Mouse (Mus musculus) adrenal gland, postnatal 14 days (tissue): ENCODE results near the gene Pigs. TPM values are rescaled to one million over a fixed set of nuclear protein-coding genes. Genes with fewer than 3 reads are reported as not detected.

Experiments
- DNase-seq: peaks from one replicate; pipeline ENCODE4 v3.0.0; 2021; ENCODE audit warnings: mixed read lengths
- long read RNA-seq, 2 experiments: library from polyadenylated mRNA; stranded (forward); transcript quantifications; one replicate each; pipeline ENCODE4 v2.0.0; 2021
- total RNA-seq: library from RNA; stranded (reverse); gene quantifications from 2 replicates; pipeline ENCODE4 v1.2.3, GENCODE M21; 2021

Gene Pigs
- total RNA-seq = 43.0 and 47.6 TPM in 2 replicates
- long read RNA-seq, experiment 1, transcript Pigs-201 (12 exons, 2,501 nt) = major isoform, 128 of 158 reads
- long read RNA-seq, experiment 1, partial matches to known transcripts = 21 of 158 reads
- long read RNA-seq, experiment 1, other reads (novel, unspliced or antisense) = 9 of 158 reads
- long read RNA-seq, experiment 2, transcript Pigs-201 (12 exons, 2,501 nt) = major isoform, 70 of 91 reads
- long read RNA-seq, experiment 2, partial matches to known transcripts = 10 of 91 reads
- long read RNA-seq, experiment 2, other reads (novel, unspliced or antisense) = 11 of 91 reads

GRCm38 (mm10) chr11:78327634-78328511 lies at the start of gene Pigs:
Gene Pigs, plus strand, starts transcription at chr11:78328415.
- peak; percentile 98 for DNase-seq

DNA sequence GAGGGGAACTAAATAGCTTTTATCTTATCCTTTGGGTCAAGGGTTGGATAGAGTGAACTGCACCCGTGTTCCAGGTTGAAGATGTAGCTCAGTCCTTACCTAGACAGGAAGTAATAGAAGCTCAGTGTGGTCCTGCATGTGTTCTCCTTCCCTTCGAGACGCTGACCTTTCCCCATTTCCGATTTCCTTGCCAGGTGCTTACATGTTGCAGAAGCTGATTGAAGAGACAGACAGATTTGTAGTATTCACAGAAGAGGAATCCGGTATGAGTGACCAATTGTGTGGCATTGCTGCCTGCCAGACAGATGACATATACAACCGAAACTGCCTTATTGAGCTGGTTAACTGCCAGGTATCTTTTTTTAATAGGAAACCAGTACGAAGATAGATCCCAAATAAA lies 49.4 kb upstream of the Pigs start:
- no peak for DNase-seq

GRCm38 (mm10) chr11:78279586-78279985 lies 48.6 kb upstream of the Pigs start:
- DNase-seq = no peak

DNA sequence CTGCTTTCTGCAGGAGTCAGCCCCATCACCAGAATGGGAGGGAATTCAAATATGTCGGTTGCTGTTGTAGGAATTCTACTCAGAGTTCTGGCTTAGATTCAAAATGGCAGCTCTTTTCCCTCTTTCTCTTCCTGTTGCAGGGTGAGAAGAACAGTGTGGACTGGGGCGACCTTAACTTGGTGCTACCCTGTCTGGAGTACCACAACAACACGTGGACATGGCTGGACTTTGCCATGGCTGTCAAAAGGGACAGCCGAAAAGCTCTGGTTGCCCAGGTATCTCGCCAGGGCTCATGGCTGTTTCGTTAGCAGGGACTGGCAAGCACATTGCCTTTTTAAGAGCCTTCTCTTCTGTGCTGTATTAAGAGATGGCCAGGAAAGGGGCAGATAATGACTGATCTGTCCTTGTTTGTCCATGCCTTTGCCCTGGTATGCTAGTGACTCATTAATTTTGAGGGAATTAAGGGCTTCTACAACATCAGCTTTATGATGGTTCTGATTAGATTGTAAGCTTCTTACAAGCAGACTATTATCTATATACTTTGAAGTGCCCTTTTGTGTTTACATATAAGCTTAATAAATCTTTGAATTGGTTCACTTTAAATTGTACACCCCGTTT lies 39.0 kb upstream of the Pigs start:
- DNase-seq = no peak

DNA sequence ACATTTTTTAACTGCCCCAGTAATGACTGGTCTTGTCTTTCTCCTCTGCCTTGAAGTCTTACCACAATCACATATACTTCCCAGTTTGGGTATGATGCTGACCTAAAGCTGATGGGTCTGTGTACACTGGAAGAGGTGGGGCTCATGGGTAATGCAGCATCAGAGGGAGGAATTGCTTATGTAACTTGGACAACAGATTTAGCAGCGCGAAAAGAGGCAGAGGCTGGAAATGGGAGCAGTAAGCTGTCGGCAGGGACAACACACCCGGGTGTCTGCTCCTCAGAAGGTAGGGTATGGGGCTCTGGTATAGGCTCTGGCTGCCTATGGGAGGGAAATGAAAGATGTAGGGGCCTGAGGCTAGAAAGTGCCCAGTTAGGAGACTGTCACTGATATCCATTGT lies 37.6 kb upstream of the Pigs start, which contains the start of gene BC030499:
BC030499 (plus strand) TSS at position 188 of the 400 bp plus-strand sequence.
- no peak for DNase-seq

GRCm38 (mm10) chr11:78294585-78294984 lies 33.6 kb upstream of the Pigs start:
- DNase-seq = no peak

GRCm38 (mm10) chr11:78300917-78301316 lies 27.3 kb upstream of the Pigs start:
- no peak for DNase-seq

DNA sequence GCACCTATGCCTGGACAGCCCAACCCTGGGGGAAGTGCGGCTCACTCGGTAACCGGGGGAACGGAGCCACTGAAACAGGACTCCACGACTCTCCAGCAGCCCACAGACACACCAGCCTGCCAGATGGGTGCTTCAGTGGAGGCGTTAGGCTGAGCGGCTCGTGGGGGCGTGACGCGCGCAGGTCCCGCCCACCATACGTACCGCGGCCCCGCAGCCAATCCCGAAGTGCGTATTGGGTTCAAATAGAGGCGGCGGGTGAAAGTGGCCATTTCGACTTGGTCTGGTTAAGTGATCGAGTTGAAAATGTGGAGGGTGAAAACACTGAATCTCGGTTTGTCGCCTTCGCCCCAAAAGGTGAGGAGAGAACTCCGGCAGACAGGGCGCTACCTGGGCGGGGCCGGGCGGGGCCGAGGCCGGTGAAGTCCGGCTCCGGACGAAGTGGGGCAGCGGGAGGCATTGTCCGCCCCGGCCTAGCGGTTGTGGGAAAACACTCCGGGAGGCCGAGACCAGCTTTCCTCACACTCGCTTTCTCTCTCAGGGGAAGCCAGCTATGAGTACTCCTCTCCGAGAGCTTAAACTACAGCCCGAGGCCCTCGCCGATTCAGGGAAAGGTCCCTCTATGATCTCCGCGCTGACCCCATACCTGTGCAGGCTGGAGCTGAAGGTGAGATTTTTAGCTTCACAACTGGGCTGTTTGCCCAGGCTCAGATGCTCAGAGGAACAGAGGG lies 26.7 kb upstream of the Pigs start, which contains the start of gene Spag5:
Spag5 (plus strand) TSS at position 173 of the 728 bp plus-strand sequence.
- peak; percentile 95 for DNase-seq

DNA sequence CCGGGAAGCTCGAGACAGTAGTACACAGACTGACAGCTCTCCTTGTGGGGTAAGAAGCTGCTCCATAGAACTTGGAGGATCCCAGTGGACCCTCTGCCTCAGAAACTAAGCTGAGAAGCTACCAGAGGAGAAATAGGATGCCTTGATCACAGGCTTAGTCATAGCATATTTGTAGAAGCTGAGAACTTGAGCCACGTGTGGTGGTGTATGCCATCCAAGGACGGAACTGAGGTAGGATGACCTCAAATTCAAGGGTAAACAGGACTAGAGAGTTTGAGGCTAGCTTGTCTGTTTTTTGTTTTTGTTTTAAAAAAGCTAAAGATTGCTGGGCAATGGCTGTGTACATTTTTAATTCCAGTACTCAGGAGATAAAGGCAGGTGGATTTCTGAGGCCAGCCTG lies 22.9 kb upstream of the Pigs start:
- DNase-seq = peak; percentile 27

DNA sequence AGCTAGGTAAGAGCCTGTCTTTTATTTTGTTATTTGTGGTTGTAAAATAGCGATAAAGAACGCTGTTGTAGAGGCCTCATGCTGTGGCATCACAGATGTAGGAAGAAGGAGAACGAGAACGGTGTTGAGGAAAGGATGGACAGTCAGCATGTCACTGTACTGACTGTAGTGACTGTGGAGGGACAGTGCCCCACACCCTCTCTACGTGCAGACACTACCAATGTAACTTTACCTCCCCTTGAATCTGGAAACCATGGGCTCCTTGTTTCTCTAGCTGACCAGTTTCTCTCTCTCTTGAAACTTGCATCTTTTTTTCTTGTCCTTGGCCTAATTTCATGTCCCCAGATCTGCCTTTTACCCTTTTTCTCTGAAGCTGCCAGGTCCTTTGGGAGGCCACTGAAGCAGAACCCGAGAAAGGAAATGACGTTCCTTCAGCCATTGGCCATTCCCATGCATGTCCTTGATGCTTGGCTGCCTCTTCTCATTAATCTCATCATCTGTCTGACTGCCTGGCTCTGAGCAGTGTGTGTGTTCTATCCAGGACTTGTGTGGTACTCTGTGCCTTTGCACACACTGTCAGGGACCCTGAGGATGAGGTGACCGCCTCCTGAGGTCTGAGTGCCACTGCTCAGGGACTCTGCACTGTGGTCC lies 17.2 kb upstream of the Pigs start:
- DNase-seq = peak; percentile 58

GRCm38 (mm10) chr11:78313662-78314061 lies 14.6 kb upstream of the Pigs start:
- no peak for DNase-seq

DNA sequence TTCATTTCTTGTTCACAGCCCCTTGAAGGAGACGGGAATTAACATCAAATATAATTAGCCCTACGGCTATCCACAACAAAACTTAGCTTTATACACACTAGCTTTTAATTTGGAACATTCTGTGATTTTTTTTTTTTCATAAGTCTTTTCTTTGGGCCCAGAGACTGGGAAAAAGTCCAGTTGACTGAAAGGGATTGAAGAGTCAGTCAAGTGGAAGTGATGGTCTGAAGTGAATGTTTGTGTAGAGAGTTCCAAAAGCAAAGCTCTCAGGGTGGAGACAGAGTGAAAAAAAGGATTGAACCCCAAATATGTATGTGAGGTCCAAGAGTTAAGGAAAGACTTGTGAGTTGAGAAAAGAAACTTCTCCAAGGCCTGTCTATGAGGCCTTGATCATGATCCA lies 9.8 kb upstream of the Pigs start:
- DNase-seq = no peak

GRCm38 (mm10) chr11:78322076-78322831 lies 6.0 kb upstream of the Pigs start:
- DNase-seq = no peak

GRCm38 (mm10) chr11:78322860-78323259 lies 5.4 kb upstream of the Pigs start, which contains the start of gene Aldoc:
Gene Aldoc, plus strand, starts transcription at chr11:78322968.
- peak; percentile 92 for DNase-seq

DNA sequence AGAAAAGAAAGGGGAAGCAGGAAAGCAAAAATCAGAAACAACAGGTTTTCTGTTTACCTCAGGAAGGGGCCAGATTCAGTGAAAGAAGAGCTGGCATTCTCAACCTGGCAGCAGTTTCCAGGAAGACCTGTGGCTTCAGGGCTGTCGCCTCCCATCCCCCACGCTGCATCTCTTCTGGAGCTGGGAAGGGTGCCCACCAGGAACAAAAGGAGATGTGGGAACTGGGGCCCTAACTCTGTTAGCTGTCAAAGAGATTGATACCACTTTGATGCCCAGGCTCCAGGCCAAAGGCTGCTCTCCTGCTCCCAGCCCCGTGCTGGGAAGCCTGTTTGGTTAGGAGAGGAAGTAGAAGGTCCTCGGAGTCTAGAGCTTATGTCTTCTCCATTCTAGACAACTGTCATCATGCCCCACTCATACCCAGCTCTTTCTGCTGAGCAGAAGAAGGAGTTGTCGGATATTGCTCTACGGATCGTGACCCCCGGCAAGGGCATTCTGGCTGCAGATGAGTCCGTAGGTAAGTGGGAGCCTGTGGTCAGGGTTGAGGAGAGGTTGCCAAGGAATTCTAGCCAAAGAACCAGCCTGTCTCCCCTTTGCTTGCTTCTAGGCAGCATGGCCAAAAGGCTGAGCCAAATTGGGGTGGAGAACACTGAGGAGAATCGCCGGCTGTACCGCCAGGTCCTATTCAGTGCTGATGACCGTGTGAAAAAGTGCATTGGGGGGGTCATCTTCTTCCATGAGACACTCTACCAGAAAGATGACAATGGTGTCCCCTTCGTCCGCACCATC lies 4.0 kb upstream of the Pigs start:
- no peak for DNase-seq

- no peak for DNase-seq
Observed at GRCm38 (mm10) chr11:78324965-78325364, 3.2 kb upstream of the Pigs start.

- DNase-seq = no peak
Observed at GRCm38 (mm10) chr11:78327215-78327614, 1.0 kb upstream of the Pigs start.

DNA sequence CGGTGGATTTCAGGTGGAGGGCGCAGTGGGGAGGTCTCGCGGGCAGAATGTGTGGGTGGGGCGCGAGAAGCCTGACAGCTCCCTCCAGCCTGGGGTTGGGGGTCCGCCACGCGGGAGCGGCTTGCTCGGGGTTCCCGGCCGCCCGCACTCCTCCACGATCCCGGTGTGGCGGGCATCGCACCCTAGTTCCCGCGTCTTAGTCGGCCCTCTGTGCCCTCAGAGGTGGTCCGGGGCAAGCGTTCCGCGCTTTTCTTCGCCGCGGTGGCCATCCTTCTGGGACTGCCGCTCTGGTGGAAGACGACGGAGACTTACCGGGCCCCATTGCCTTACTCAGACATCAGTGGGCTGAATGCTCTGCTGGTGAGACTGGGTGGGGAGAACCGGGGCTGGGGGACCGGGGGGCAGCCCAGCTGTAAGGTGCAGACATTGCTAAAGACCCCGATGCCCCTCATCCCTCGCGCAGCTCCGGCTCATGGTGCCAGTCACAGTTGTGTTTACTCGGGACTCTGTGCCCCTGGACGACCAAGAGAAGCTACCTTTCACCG lies 369 bp downstream of the Pigs start:
- no peak for DNase-seq

- no peak for DNase-seq
Observed at GRCm38 (mm10) chr11:78332676-78333075, 4.5 kb downstream of the Pigs start.

- peak; percentile 60 for DNase-seq
Observed at GRCm38 (mm10) chr11:78333992-78334391, 5.8 kb downstream of the Pigs start.
